Mouse (Mus musculus) limb, embryonic 14.5 days (tissue): ENCODE results near the gene Rab42. TPM values are rescaled to one million over a fixed set of nuclear protein-coding genes. Genes with fewer than 3 reads are reported as not detected.
"Not testable (repeated sequence)": the region's sequence is repeated elsewhere in the genome, so short reads cannot be mapped to it uniquely, and the experiment has no call there.

Source experiments
- ATAC-seq: fragments of 200-750 bp; cut with Nextera tagmentation; 2 replicates; pipeline ENCODE4 v1.8.0; 2017; ENCODE audit warnings: low read depth, moderate number of reproducible peaks, moderate TSS enrichment; ENCODE audit not compliant: low FRiP score
- DNase-seq: peaks from one replicate; pipeline ENCODE4 v3.0.0-alpha.2; 2015; ENCODE audit warnings: low spot score
- H3K27ac ChIP-seq: fragments of 300-500 bp; sonication (generic); replicated peaks from 2 replicates; pipeline ENCODE4 v1.5.1; 2014; ENCODE audit warnings: low read depth, mild to moderate bottlenecking, low read length, moderate library complexity, mixed read lengths
- H3K27me3 ChIP-seq: fragments of 300-500 bp; sonication (generic); 2 replicates; pipeline ENCODE4 v1.6.1; 2014; ENCODE audit warnings: low read length, mixed read lengths; ENCODE audit not compliant: control insufficient read depth, insufficient read depth
- H3K36me3 ChIP-seq: fragments of 300-500 bp; sonication (generic); 2 replicates; pipeline ENCODE4 v1.6.1; 2014; ENCODE audit warnings: mild to moderate bottlenecking, low read length, moderate library complexity, mixed read lengths; ENCODE audit not compliant: control insufficient read depth, insufficient read depth
- H3K4me1 ChIP-seq: fragments of 300-500 bp; sonication (generic); 2 replicates; pipeline ENCODE4 v1.6.1; 2014; ENCODE audit warnings: antibody characterized with exemption, low read length, mixed read lengths; ENCODE audit not compliant: control insufficient read depth, insufficient read depth
- H3K4me2 ChIP-seq: fragments of 300-500 bp; sonication (generic); replicated peaks from 2 replicates; pipeline ENCODE4 v1.6.1; 2014; ENCODE audit warnings: low read depth, mild to moderate bottlenecking, low read length, moderate library complexity; ENCODE audit not compliant: severe bottlenecking
- H3K4me3 ChIP-seq: fragments of 300-500 bp; sonication (generic); replicated peaks from 2 replicates; pipeline ENCODE4 v1.5.1; 2014; ENCODE audit warnings: low read length
- H3K9ac ChIP-seq: fragments of 300-500 bp; sonication (generic); 2 replicates; pipeline ENCODE4 v1.6.1; 2014; ENCODE audit warnings: mild to moderate bottlenecking, low read depth, low read length, moderate library complexity; ENCODE audit not compliant: severe bottlenecking
- H3K9me3 ChIP-seq: fragments of 300-500 bp; sonication (generic); 2 replicates; pipeline ENCODE4 v1.6.1; 2016; ENCODE audit warnings: low read length; ENCODE audit not compliant: control insufficient read depth
- POLR2A ChIP-seq: fragments of 200-500 bp; IDR thresholded peaks from 2 replicates; pipeline ENCODE4 v1.8.0; 2012; ENCODE audit warnings: inconsistent platforms, mild to moderate bottlenecking, moderate library complexity, borderline replicate concordance; ENCODE audit not compliant: insufficient read depth, insufficient read length; ENCODE audit errors: extremely low read depth
- WGBS: fragments of 180-500 bp; shearing (Covaris S2); extraction: QIAGEN DNeasy Blood & Tissue Kit; methylation state at CpG from one replicate; pipeline ENCODE4 v1.1.7; 2014; 5-methylcytosine and 5-hydroxymethylcytosine counted together
- polyA plus RNA-seq, 2 experiments: library from polyadenylated mRNA; depleted of rRNA in 1 of 2; stranded (reverse) in 1 of 2; unstranded in 1 of 2; fragments of >200 nt; fragmentation: Nextera tagmentation in 1 of 2; extraction: Ambion mirVana in 1 of 2; gene quantifications; 2 replicates each; pipeline versions ENCODE4 v1.2.1 to v1.2.3; 2012 to 2014

The Rab42 gene
- polyA plus RNA-seq, 2 experiments = 1.2 to 2.0 TPM

GRCm38 (mm10) chr4:132291056-132291455, 12.1 kb downstream of the Rab42 start:
- H3K36me3 ChIP-seq = peaks cover 40% of the 10 kb centered on the region
- TF ChIP-seq POLR2A = no peak

GRCm38 (mm10) chr4:132288840-132289239, 14.3 kb downstream of the Rab42 start:
- ATAC-seq, DNase-seq, H3K9me3 ChIP-seq, H3K4me2 ChIP-seq, H3K4me1 ChIP-seq, H3K4me3 ChIP-seq, H3K27ac ChIP-seq, H3K27me3 ChIP-seq, H3K9ac ChIP-seq: not testable (repeated sequence)
- 85% methylated on average over 2 of the region's 5 CpGs for WGBS
- peaks cover 55% of the 10 kb centered on the region for H3K36me3 ChIP-seq

More at GRCm38 (mm10) chr4:132291056-132291455, 12.1 kb downstream of the Rab42 start:
- DNase-seq (no peak), ATAC-seq (no peak)
- H3K27me3 ChIP-seq = no peaks in the 10 kb centered on the region
- whole genome bisulfite sequencing = 90% methylated on average over 4 of the region's 4 CpGs
- no peak overlapping the region for H3K27ac ChIP-seq
- H3K4me2 ChIP-seq = no peak overlapping the region
- H3K9me3 ChIP-seq = no peaks in the 10 kb centered on the region
- no peaks in the 10 kb centered on the region for H3K4me1 ChIP-seq
- H3K4me3 ChIP-seq = no peak overlapping the region
- no peak overlapping the region for H3K9ac ChIP-seq

GRCm38 (mm10) chr4:132275949-132276348, 27.2 kb downstream of the Rab42 start:
- H3K36me3 ChIP-seq = peaks cover 7% of the 10 kb centered on the region
- ATAC-seq (no peak), DNase-seq (no peak)
- H3K4me1 ChIP-seq = peaks cover 6% of the 10 kb centered on the region; the same call in 1 of the 2 replicates
- H3K27ac ChIP-seq = no peak overlapping the region
- H3K4me3 ChIP-seq = no peak overlapping the region
- WGBS = 87% methylated on average over 3 of the region's 3 CpGs
- no peaks in the 10 kb centered on the region for H3K9me3 ChIP-seq
- no peak overlapping the region for H3K9ac ChIP-seq
- TF ChIP-seq POLR2A = no peak
- no peaks in the 10 kb centered on the region for H3K27me3 ChIP-seq
- no peak overlapping the region for H3K4me2 ChIP-seq

GRCm38 (mm10) chr4:132274156-132274862, 28.9 kb downstream of the Rab42 start, which contains the start of gene Taf12:
TSS of gene Taf12 (plus strand) at chr4:132274375.
- Histone ChIP-seq H3K27ac (peak within 1 kb of the TSS; percentile 74), H3K9me3 (no peaks in the 10 kb centered on the region), H3K27me3 (no peaks in the 10 kb centered on the region), H3K4me2 (peak within 1 kb of the TSS; percentile 89), H3K36me3 (no peaks in the 10 kb centered on the region; the same call in 1 of the 2 replicates), H3K4me3 (peak within 1 kb of the TSS; percentile 62), H3K4me1 (peaks cover 9% of the 10 kb centered on the region), H3K9ac (peak within 1 kb of the TSS; percentile 71)
- TF ChIP-seq POLR2A = peak; percentile 99
- WGBS = under 1% methylated on average over 46 of the region's 48 CpGs
- ATAC-seq (peak; percentile 88), DNase-seq (peak; percentile 94)

- H3K9ac ChIP-seq = peak overlapping the region; percentile 71
- DNase-seq = no peak
- H3K4me3 ChIP-seq = peak overlapping the region; percentile 62
- no peaks in the 10 kb centered on the region; the same call in 1 of the 2 replicates for H3K36me3 ChIP-seq
- WGBS = 67% methylated on average over 2 of the region's 2 CpGs
- H3K27ac ChIP-seq = no peak overlapping the region
- peak overlapping the region; percentile 89 for H3K4me2 ChIP-seq
- ATAC-seq = no peak
- no peak for TF ChIP-seq POLR2A
- H3K4me1 ChIP-seq = peaks cover 9% of the 10 kb centered on the region
- H3K9me3 ChIP-seq = no peaks in the 10 kb centered on the region
- no peaks in the 10 kb centered on the region for H3K27me3 ChIP-seq
These were observed 30.0 kb downstream of the Rab42 start for GRCm38 (mm10) chr4:132273166-132273565.
